Mouse (Mus musculus): ENCODE results near the gene Sprr1a.
"Not testable (repeated sequence)": the region's sequence is repeated elsewhere in the genome, so short reads cannot be mapped to it uniquely, and the experiment has no call there.

The Sprr1a gene

GRCm38 (mm10) chr3:92485863-92486262 lies at the start of gene Sprr1a:
Sprr1a (minus strand) TSS chr3:92485895.
- no peak for DNase-seq

DNA sequence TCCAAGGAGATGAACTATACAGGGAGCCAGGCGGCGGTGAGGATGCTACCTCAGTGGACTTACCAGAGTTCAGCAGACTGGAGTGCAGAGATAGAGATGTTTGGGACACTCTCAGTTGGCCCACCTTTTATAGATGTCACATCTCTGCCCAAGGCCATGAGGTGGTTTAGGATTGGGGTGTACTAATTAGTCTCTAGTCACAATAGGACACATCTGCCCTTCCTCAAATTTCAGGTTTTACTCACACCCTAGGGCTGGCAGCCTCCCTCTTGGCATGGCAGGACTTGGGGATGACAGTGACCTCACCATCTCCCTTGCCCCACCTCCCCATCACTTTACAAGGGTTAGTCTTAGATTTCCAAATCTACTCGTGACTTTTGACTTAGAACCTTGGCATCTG lies 48.7 kb upstream of the Sprr1a start, which contains the start of gene 2310046K23Rik:
Gene 2310046K23Rik, minus strand, starts transcription at position 101 of the 400 bp plus-strand sequence.
- DNase-seq = no peak

GRCm38 (mm10) chr3:92512325-92512724 lies 26.6 kb upstream of the Sprr1a start:
- no peak for DNase-seq

DNA sequence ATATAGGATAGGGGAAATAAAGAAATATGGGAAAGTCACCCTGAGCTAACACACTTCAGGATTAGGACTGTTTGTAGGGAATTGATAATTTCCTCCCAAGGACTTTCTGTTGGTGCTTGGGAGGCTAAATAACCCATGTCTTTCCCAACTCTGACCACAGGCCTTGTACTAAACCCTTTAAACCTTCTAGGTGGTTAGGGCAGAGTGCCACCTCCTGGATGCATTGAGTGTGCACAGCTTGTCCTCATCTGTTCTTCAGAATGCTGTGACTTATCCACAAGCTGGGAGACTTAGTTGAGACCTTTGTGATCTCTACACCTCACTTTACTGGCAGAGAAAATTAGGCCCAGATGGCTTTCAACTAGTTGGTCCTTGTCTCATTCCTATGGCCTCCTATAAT lies 25.1 kb upstream of the Sprr1a start:
- DNase-seq = peak in 1 of 2 experiments; percentile 3

GRCm38 (mm10) chr3:92508185-92508584 lies 22.5 kb upstream of the Sprr1a start:
- no peak for DNase-seq

DNA sequence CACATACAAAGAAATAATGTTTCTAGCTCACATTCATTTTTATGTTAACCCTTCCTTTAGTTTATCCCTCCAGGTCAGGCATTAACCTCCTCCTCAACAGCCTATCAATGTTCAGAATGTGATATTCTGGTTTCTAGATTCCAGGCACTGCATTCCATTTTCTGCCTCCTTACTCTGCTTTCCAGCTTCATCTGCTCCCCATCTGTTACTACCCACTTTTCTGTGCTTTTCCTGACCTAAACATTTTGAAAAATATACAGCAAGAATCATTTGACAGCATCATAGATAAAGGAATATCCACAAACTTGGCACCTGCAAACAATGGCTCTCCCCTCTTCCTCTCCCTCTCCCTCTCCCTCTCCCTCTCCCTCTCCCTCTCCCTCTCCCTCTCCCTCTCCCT lies 17.8 kb upstream of the Sprr1a start:
- DNase-seq = no peak

DNA sequence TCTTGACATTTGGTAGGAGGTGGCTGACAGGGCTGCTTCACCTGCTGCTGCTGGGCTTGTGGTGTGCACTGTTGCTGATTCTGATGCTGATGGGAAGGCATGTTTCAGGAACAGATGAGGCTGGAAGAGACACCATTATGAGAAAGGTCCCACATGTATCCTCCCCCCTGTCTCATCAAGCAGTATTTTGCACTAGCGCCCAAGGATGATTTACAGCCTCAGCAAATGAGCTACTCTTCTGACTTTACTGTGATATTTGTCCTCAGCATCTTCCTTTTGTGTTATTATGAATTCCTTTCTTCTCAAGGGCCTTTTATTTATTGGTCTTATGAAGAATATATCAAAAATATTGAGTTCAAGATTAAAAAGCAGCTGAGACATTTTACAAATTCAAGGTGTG lies 14.7 kb upstream of the Sprr1a start, which contains the start of gene Sprr4:
Gene Sprr4, minus strand, starts transcription at position 101 of the 400 bp plus-strand sequence.
- no peak for DNase-seq

DNA sequence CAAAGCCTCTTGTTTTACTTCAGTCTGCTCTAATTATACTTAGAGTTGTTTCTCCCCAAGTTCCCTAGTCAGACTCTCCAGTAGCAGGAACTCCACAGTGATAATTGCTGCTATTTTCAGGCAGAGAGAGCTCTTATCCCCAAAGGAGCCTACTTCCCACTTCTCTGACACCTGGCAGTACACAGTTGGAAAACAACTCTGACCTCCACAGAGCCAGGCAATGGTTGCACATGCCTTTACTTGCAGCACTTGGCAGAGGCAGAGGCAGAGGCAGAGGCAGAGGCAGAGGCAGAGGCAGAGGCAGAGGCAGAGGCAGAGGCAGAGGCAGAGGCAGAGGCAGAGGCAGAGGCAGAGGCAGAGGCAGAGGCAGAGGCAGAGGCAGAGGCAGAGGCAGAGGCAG lies 4.6 kb upstream of the Sprr1a start:
- DNase-seq = not testable (repeated sequence)

DNA sequence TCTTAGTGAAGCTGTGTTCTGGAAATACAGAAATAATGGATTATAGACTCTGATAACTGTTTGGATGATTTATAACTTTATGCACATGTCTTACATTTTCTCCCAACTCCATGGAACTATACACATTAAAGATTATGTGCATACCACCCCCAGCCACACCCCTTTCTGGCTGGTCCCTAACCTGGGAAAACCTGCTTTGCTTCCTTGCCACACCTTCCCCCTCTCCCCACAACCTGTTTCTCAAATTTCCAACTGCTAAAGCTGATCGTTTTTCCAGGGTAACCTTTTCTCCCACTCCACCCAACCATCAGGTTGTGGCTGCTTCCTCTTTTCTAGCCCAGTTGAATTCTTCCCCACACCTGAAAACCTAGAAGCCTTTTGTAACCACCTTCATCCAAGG lies 612 bp upstream of the Sprr1a start:
- DNase-seq = peak in 1 of 2 experiments; percentile 6

DNA sequence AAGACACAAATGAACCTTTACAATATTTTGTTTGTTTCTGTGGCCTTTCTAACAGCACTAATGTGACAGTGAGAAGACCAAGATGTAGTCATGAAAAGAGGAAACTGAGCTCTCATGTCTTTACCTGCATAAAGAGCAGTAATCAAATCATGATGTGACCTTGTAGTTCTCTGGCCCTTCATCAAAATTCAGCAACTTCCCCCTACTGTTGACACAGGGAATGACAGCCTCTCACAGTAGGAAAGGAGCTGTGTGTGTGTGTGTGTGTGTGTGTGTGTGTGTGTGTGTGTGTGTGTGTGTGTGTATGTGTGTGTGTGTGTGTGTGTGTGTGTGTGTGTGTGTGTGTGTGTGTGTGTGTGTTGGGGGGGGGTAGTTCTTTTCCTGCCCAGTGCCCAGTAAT lies 4.4 kb downstream of the Sprr1a start:
- not testable (repeated sequence) for DNase-seq

DNA sequence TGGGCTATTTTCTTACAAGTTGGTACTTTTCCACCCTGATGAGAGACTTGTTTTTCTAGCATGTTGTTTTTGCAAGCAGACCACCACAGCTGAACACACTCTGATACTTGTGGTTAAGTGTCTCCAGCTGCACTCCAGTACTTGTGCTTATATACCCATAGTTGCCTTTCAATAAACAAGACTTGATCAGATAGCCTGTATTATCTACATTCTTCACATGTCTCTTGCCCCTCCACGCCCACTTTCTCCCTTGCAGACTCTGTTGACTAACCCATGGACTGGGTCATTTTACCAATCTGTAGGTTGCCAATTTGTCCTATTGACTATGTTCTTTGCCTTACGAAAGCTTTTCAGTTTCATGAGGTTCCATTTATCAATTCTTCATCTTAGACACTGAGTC lies 15.6 kb downstream of the Sprr1a start:
- no peak for DNase-seq

GRCm38 (mm10) chr3:92467424-92467823 lies 18.3 kb downstream of the Sprr1a start:
- no peak for DNase-seq

DNA sequence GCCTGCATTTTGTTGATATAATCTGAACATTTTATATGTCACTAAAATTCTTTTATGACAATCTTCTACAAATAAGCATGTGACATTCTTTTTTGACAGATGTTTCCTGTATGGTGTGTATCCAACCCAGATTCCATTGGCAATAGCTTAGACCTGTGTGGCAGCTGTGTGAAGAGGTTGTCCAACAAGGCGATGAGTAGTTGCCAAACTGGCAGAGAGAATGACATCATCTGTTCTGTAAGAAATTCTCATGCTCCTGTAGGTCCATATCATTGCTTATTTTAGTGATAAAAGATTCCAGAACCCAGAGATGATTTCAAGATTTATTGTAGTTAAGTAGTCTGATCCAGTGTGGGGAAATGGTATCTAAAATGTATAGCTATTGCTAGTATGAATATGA lies 19.1 kb downstream of the Sprr1a start:
- no peak for DNase-seq

GRCm38 (mm10) chr3:92458620-92459019 lies 27.1 kb downstream of the Sprr1a start, which contains the start of gene Sprr3:
Sprr3 (minus strand) TSS chr3:92458720.
- no peak for DNase-seq

DNA sequence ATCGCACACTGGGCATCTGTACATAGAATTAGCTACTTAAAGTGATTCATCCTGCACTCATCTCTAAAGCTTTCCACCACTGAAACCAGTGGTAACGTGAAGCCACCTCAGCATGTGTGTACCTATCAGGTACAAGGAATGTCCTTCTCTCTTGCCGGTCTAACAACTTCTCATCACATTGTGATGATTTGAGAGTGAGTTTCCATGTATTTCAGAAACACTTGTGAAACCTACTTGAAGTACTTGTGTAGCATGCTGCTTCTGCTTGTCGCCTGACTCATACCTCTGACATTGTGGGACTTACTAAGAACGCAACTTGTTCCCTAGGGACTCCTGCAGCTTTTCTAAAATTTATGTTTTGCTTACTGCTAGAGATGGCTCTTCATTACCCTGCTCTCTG lies 30.5 kb downstream of the Sprr1a start:
- DNase-seq = no peak

- DNase-seq = no peak
Observed at GRCm38 (mm10) chr3:92440177-92440576, 45.5 kb downstream of the Sprr1a start.

DNA sequence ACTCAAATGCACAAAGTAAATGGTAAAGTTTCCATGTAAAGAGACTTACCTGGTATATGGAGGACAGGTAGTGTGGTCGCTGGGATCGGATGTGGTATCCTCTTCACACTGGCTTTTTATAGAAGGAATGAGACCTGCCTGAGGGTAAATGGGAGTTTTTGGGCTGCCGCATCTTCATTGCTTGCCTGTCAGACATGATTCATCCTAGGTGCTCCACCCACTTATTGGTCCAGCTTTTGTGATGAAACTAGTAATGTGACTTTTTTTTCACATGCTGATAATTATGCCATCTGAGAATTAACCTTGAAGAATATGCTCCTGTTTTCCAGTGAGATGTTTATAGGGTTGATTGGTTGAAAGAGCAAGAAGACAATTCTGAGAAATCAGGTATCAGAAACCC lies 47.0 kb downstream of the Sprr1a start, which contains the start of gene Sprr1b:
Gene Sprr1b, minus strand, starts transcription at position 101 of the 400 bp plus-strand sequence.
- no peak for DNase-seq

Data from lung, adult 18-20 months (tissue).